Mouse (Mus musculus) cerebellum, adult 2 months (tissue): ENCODE measurements at regions not wholly inside any gene's neighbourhood (a gene's known extent, or its start where the extent isn't known, plus 50 kb on each side); places are given as distances from the start of the nearest gene placed in this dataset.
"Not testable (repeated sequence)": the region's sequence is repeated elsewhere in the genome, so short reads cannot be mapped to it uniquely, and the experiment has no call there.

Source experiments
- DNase-seq, 2 experiments: peaks; one replicate each; pipeline ENCODE4 v3.0.0; 2021
- H3K27ac ChIP-seq: fragments of 200-500 bp; 2 replicates; pipeline ENCODE4 v1.5.1; 2012; ENCODE audit warnings: low read length, control low read depth, inconsistent platforms; ENCODE audit not compliant: insufficient read depth
- H3K27me3 ChIP-seq: fragments of 200-500 bp; 2 replicates; pipeline ENCODE4 v1.6.1; 2012; ENCODE audit warnings: inconsistent platforms, mild to moderate bottlenecking, low read length, moderate library complexity; ENCODE audit not compliant: control insufficient read depth, insufficient read depth
- H3K4me1 ChIP-seq: fragments of 200-500 bp; 2 replicates; pipeline ENCODE4 v1.6.1; 2011; ENCODE audit warnings: low read length; ENCODE audit not compliant: control insufficient read depth, insufficient read depth
- H3K4me3 ChIP-seq: fragments of 200-500 bp; replicated peaks from 2 replicates; pipeline ENCODE3; 2011; ENCODE audit warnings: mild to moderate bottlenecking, low read depth, low read length, control low read depth; ENCODE audit not compliant: insufficient read depth
- CTCF ChIP-seq: fragments of 200-500 bp; IDR thresholded peaks from 2 replicates; pipeline ENCODE4 v1.5.1; 2011; ENCODE audit warnings: low read depth, mild to moderate bottlenecking, control low read depth, low read length, moderate library complexity, borderline replicate concordance; ENCODE audit not compliant: insufficient read depth
- POLR2A ChIP-seq: fragments of 200-500 bp; IDR thresholded peaks from 2 replicates; pipeline ENCODE4 v1.6.1; 2011; ENCODE audit warnings: low read length, control low read depth, borderline replicate concordance; ENCODE audit not compliant: insufficient read depth
- WGBS: fragments of 180-500 bp; shearing (Covaris S2); methylation state at CpG from one replicate; pipeline ENCODE4 v1.1.7; 2018; 5-methylcytosine and 5-hydroxymethylcytosine counted together

GRCm38 (mm10) chrX:35791273-35791672 lies 97.4 kb upstream of the Dock11 start:
- H3K4me3 ChIP-seq, result no peak overlapping the region
- H3K27me3 ChIP-seq, result no peaks in the 10 kb centered on the region
- 77% methylated on average over 1 of the region's 1 CpGs for WGBS
- DNase-seq, result no peak
- H3K27ac ChIP-seq, result no peak overlapping the region
- TF ChIP-seq POLR2A (no peak), CTCF (no peak)
- H3K4me1 ChIP-seq, result no peaks in the 10 kb centered on the region

- 37% methylated on average over 2 of the region's 2 CpGs for WGBS
- no peak overlapping the region for H3K4me3 ChIP-seq
- H3K27ac ChIP-seq, result no peak overlapping the region
- no peak for TF ChIP-seq CTCF
- no peak for TF ChIP-seq POLR2A
- DNase-seq, result peak; percentile 6 to 10
- no peaks in the 10 kb centered on the region for H3K4me1 ChIP-seq
- no peaks in the 10 kb centered on the region for H3K27me3 ChIP-seq
Observed at GRCm38 (mm10) chrX:35813206-35813605, 75.4 kb upstream of the Dock11 start.

GRCm38 (mm10) chrX:35834411-35834810 lies 54.2 kb upstream of the Dock11 start:
- not testable (repeated sequence) for H3K4me3 ChIP-seq, H3K4me1 ChIP-seq, H3K27ac ChIP-seq, H3K27me3 ChIP-seq
- TF ChIP-seq CTCF, result peak; percentile 27; the same call in 1 of the 2 replicates
- peak; percentile 15 to 29 for DNase-seq
- 0% methylated on average over 2 of the region's 2 CpGs for WGBS

- no peak for TF ChIP-seq POLR2A
- TF ChIP-seq CTCF, result no peak
Observed at GRCm38 (mm10) chrX:35838064-35838463, 50.6 kb upstream of the Dock11 start.

More at GRCm38 (mm10) chrX:35838064-35838463, 50.6 kb upstream of the Dock11 start:
- no peak overlapping the region for H3K27ac ChIP-seq
- DNase-seq, result no peak
- H3K27me3 ChIP-seq, result no peaks in the 10 kb centered on the region
- WGBS, result 48% methylated on average over 1 of the region's 1 CpGs
- no peak overlapping the region for H3K4me3 ChIP-seq
- no peaks in the 10 kb centered on the region for H3K4me1 ChIP-seq
